Mouse (Mus musculus): ENCODE measurements around the gene Qrich2.
"Not testable (repeated sequence)": the region's sequence is repeated elsewhere in the genome, so short reads cannot be mapped to it uniquely, and the experiment has no call there.

The Qrich2 gene

DNA sequence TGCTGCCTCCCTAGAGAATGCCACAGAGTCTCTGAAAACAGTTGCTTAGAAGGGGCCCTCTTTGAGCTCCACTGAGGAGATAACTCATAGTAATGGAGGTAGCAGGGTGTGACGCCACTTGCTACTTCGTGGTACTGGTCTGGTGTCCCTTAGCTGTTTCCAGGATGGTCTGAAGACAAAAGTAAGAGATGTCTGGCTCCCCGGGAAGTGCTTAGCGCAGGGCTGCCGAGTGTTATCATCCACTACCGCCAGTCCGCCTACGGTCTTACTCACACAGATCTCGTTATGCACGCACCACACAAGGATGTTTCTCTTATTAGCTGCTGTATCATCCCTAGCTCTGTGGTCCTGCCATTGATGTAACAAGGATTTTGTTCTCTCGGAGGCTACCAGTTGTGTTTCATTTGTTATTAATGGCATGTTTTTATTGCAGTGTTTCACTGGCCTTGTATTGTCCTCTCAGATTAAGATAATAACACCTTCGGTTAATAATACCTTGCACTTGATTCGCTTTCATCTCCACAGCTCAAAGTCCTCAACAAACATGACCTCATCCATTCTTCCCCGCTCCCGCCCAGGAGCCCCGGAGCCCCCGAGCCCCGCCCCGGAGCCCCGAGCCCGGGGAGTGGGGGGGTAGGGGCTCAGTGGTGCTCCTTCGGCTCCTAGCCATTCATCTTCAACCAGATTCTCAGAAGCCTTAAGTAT lies 35.2 kb downstream of the Qrich2 start:
- DNase-seq (ENCODE audit: low read depth, low spot score): no peak

- no peak for DNase-seq (ENCODE audit: low read depth, low spot score)
Observed at GRCm38 (mm10) chr11:116429862-116430613, 36.0 kb downstream of the Qrich2 start.

DNA sequence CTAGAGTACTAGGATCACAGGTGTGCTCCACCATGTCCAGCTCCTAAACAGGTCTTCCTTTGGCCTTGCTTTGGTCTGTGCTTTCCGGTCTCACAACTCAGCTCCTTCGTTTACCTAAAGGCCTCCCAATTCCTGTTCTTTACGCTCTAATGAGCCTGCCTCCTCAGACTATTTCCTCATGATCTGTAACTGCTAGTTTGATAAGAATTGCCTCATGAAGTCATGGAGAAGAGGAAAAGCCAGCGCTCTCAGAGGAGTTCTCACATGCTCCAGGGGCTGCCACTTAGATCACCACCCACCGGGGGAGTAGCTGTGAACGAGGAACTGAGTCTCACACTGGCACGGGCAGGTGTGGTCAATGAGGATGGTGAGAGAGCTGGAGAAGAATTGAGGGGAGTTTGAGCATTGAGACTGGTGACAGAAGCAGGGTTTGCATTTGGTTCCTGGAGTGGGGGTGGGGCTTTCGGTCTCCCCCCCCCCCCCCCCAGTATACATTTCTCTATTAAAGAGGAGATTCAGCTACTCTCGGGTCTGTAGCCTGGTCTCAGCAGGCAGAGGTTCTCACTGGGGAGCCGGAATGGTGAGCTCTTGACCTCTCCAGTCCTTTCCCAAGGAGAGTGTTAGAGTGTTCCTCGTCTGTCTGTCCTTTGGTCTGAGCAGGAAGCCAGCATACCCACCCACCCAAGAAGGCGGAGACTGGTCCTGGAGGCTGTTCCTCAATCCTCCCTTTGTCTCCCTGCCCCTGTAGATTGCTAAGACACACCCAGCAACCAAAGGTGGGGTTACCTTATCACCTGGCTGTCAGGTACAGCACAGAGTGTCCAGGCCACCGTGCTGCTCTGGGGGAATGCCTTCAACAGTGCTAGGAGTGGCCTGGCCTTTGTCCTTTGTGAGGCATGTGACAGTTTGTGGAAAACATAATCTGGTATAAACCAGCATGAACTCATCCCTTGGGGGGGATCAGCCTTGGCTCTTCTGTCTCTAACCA lies 36.9 kb downstream of the Qrich2 start:
- no peak for DNase-seq (ENCODE audit: low read depth, low spot score)

DNA sequence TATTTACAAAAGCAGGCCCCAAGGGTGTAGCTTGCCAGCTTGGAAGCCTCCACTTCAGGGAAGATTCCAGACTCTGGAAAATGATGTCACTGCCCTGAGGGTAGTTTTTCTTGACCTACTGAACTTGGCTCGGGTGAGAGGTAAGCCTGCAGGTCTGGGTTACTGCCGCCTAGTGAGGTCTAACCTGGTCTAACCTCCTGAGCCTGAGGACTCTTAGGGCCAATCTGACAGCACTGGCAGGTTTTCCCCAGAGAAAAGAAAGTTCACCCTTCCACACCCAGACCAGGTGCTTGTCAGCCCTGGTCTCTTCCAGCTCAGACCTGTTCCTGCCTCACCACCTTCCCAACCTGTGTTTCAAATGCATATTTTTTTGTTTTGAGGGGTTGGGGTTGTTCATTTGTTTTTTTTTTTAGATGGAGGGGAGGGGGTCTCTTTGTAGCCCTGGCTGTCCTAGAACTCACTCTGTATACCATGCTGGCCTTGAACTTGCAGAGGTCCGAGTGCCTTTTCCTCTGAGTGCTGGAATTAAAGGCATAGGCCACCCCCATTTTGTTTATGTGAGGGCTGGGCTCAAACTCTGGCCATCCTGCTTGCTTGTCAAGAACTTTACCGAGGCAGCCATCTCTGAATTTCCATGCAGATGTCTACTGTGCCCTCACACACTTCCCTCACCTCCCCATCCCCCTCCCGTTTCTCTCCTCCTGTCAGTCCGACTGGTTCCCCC lies 39.0 kb downstream of the Qrich2 start:
- no peak for DNase-seq (ENCODE audit: low read depth, low spot score)

GRCm38 (mm10) chr11:116426328-116426727 lies 39.7 kb downstream of the Qrich2 start:
- DNase-seq (ENCODE audit: low read depth, low spot score): not testable (repeated sequence)

DNA sequence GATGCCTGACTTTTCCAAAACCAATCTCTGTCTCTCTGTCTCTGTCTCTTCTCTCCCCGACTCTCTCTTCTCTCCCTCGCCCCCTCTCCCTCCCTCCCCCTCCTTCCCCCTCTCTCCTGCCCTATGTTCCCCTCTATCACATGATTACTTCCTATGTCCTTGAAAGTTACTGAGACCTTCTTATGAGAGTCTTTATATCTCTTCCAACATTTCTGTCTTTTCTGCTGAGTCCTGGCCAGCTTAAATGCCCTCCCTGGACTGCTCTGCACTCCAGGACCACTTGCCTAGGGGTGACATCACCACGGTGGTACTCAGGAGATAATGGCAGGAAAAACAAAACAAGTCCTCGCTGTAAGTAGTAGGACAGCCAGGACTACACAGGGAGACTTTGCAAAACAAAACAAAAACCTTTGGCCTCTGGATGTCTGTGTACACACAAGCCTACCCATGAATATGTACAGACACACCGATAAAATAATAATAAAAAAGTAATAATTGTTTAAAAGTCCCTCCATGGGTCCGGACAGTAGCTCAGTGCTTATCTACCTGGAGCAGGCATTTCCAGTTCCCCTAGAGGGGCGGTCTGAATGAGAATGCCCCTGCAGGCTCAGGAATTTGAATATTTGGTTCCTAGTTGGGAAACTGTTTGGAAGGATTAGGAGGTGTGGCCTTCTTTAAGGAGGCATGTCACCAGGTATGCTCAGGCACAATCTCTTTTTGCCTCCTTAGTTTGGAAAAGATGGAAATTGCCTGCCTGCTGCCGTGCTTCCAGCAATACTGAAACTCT lies 41.2 kb downstream of the Qrich2 start:
- DNase-seq (ENCODE audit: low read depth, low spot score): no peak

GRCm38 (mm10) chr11:116423782-116424620 lies 42.0 kb downstream of the Qrich2 start:
- no peak for DNase-seq (ENCODE audit: low read depth, low spot score)

GRCm38 (mm10) chr11:116423214-116423613 lies 42.8 kb downstream of the Qrich2 start:
- DNase-seq (ENCODE audit: low read depth, low spot score): no peak

GRCm38 (mm10) chr11:116422562-116422961 lies 43.5 kb downstream of the Qrich2 start:
- no peak for DNase-seq (ENCODE audit: low read depth, low spot score)

DNA sequence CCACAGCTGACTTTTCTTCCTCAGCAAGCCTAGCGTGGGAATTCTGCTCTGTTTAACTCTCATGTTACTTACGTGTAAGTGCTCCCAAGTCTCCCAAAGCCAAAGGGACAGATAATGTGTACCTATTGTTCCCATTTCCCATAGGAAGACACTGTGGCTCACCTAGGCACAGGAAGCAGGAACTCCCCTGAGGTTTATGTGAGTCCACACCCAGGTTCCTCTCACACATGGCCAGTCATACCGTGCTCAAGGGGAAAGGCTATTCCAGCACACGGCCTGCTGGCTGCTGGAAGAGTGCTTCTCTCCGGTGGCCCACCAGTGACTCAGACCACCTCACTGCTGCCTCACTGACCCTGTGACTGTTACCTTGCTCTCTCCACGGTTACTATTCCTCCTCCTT lies 44.9 kb downstream of the Qrich2 start:
- no peak for DNase-seq (ENCODE audit: low read depth, low spot score)

GRCm38 (mm10) chr11:116418841-116419462 lies 47.1 kb downstream of the Qrich2 start:
- DNase-seq (ENCODE audit: low read depth, low spot score): no peak

DNA sequence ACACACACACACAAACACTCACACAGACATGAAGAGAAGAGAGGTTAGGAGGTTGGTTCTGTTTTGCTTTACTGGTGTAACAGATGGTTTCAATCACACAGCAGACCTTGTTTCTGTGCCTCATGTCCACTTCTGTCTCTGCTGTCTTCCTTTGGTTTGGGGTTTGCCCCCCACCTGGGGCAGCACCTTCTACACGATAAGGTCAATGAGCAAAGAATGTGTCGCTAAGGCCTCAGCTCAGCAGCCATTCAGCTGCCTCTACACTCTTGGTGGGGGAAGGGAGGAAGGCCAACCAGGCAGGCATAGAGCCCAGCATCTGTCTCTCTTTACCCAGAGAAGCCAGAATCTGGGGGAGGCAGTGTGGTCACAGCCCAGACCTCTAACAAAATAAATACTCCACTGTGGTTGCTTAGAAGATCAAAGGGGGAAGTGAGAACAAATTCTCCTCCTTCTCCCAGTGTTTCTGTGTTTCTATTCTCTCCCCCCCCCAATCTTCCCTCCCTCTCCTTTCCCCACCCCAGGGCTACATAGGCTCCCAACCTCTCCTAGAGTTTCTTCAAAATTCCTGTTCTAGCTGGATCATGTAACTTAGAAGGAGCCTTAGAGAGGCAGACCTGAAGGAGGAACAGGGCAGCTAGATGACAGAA lies 47.7 kb downstream of the Qrich2 start:
- DNase-seq (ENCODE audit: low read depth, low spot score): peak; percentile 89

DNA sequence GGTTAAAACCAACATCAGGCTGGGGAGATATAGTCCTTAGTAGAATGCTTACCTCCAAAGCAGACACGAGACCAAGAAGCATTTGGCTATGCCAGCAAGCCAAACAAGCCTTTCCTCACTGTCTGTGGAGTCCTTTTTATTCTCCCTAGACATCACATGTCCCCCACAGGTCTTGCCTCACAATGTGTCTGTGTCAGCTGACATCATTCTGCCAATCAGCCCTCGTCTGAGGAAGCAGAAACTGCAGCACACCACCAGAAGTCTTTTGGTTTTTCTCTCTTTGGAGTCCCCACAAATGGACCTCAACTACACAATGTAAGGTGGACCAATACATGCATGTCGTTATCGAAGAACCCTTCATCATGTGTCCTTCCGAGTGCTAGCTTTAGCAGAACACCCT lies 49.0 kb downstream of the Qrich2 start:
- no peak for DNase-seq (ENCODE audit: low read depth, low spot score)

GRCm38 (mm10) chr11:116416196-116416943 lies 49.7 kb downstream of the Qrich2 start:
- DNase-seq (ENCODE audit: low read depth, low spot score): no peak

- no peak for DNase-seq (ENCODE audit: low read depth, low spot score)
Observed at GRCm38 (mm10) chr11:116413631-116414022, 52.4 kb downstream of the Qrich2 start.

DNA sequence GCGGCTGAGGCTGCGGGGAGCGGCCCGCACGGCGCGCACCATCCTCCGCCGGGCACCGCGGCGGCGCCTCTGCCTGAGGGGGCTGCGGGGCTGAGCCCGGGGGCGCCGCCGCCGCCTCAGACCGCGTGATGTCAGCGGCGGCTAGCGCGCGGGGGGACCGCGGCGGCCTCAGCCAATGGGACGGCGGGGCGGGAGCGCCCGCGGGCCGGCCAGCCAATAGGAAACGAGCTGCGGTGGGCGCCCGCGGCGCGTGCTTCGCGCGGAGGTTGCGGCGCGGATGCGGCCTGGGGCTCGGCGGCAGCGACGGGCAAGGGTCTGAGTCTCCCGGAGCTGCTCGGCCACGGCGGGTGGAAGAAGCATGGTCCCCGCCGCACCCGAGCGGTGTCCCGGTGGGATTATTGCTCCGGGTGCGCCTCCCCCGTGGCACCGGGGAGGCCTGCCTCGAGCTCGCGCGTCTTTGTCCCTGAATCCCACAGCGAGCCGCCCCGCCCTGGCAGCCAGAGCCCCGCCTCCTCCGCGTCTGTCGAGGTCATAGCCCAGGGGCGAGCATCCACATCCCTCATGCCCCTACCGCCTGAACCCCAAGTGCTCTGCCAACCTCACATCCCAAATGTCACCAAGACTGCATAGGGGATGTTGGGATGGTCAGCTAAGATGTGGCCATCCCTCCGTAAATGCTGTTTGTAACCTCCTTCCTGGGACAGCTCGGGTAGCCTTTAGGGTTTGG lies 53.0 kb downstream of the Qrich2 start, which contains the start of gene Rnf157:
TSS of gene Rnf157 (minus strand) at position 129 of the 727 bp plus-strand sequence.
- peak; percentile 79 for DNase-seq (ENCODE audit: low read depth, low spot score)
